Mouse (Mus musculus) MEL (cell line): ENCODE measurements at regions not wholly inside any gene's neighbourhood (a gene's known extent, or its start where the extent isn't known, plus 50 kb on each side); places are given as distances from the start of the nearest gene placed in this dataset.

Experiments
- DNase-seq: peaks from one replicate; pipeline ENCODE4 v3.0.0; 2011; ENCODE audit warnings: low read depth, low spot score
- H3K27ac ChIP-seq: 2 replicates; pipeline ENCODE4 v1.5.1; 2012; ENCODE audit warnings: low read depth, mild to moderate bottlenecking, control low read depth, low read length, moderate library complexity; ENCODE audit not compliant: control insufficient read depth
- H3K27me3 ChIP-seq, 2 experiments: fragments of 150-350 bp in 1 of 2; sonication (generic) in 1 of 2; 2 replicates each; pipeline ENCODE4 v1.6.1; 2012; ENCODE audit warnings: low read length in 2 of 2, mild to moderate bottlenecking in 2 of 2, improper control_type of control experiment in 1 of 2, moderate library complexity in 1 of 2; ENCODE audit not compliant: insufficient read depth in 2 of 2, control insufficient read depth in 1 of 2
- H3K36me3 ChIP-seq, 2 experiments: 2 replicates each; pipeline ENCODE4 v1.6.1; 2012 to 2014; ENCODE audit warnings: low read length in 2 of 2, improper control_type of control experiment in 1 of 2, inconsistent platforms in 1 of 2, mild to moderate bottlenecking in 1 of 2; ENCODE audit not compliant: insufficient read depth in 2 of 2, control insufficient read depth in 1 of 2
- H3K4me1 ChIP-seq, 2 experiments: fragments of 150-350 bp in 1 of 2; sonication (generic) in 1 of 2; 2 replicates each; pipeline ENCODE4 v1.6.1; 2012; ENCODE audit warnings: low read length in 2 of 2, improper control_type of control experiment in 1 of 2, mild to moderate bottlenecking in 1 of 2; ENCODE audit not compliant: insufficient read depth in 2 of 2, control insufficient read depth in 1 of 2
- H3K4me3 ChIP-seq, 2 experiments: fragments of 150-350 bp in 1 of 2; sonication (generic) in 1 of 2; 2 replicates each; pipeline ENCODE4 v1.5.1; 2012; ENCODE audit warnings: low read depth in 2 of 2, low read length in 2 of 2, mild to moderate bottlenecking in 2 of 2, moderate library complexity in 2 of 2, control low read depth in 1 of 2, improper control_type of control experiment in 1 of 2; ENCODE audit not compliant: control insufficient read depth in 1 of 2, insufficient read depth in 1 of 2
- H3K79me2 ChIP-seq: 2 replicates; pipeline ENCODE4 v1.6.1; 2012; ENCODE audit warnings: mild to moderate bottlenecking, low read length, moderate library complexity; ENCODE audit not compliant: control insufficient read depth, poor library complexity, insufficient read depth
- H3K9ac ChIP-seq: 2 replicates; pipeline ENCODE4 v1.6.1; 2012; ENCODE audit warnings: low read depth, mild to moderate bottlenecking, control low read depth, low read length, moderate library complexity; ENCODE audit not compliant: control insufficient read depth, poor library complexity, severe bottlenecking
- H3K9me3 ChIP-seq: fragments of 150-350 bp; sonication (generic); replicated peaks from 2 replicates; pipeline ENCODE4 v1.6.1; 2012; ENCODE audit warnings: mild to moderate bottlenecking, low read length, improper control_type of control experiment, moderate library complexity; ENCODE audit not compliant: insufficient read depth
- BHLHE40 ChIP-seq: IDR thresholded peaks from 2 replicates; pipeline ENCODE4 v1.6.1; 2012; ENCODE audit warnings: low read depth, mild to moderate bottlenecking, inconsistent platforms, low read length, improper control_type of control experiment, borderline replicate concordance
- E2F4 ChIP-seq: IDR thresholded peaks from 2 replicates; pipeline ENCODE4 v1.6.1; 2011; ENCODE audit warnings: low read depth, low read length, improper control_type of control experiment, borderline replicate concordance
- EP300 ChIP-seq, 2 experiments: IDR thresholded peaks; 2 replicates each; pipeline ENCODE4 v1.6.1; 2011; ENCODE audit warnings: improper control_type of control experiment in 2 of 2, low read length in 2 of 2, low read depth in 1 of 2, mild to moderate bottlenecking in 1 of 2
- GABPA ChIP-seq: IDR thresholded peaks from 2 replicates; pipeline ENCODE4 v1.6.1; 2012; ENCODE audit warnings: low read depth, mild to moderate bottlenecking, inconsistent platforms, low read length, improper control_type of control experiment, moderate library complexity
- GATA1 ChIP-seq: IDR thresholded peaks from 2 replicates; pipeline ENCODE4 v1.6.1; 2011; ENCODE audit warnings: low read depth, low read length, improper control_type of control experiment
- HCFC1 ChIP-seq: IDR thresholded peaks from 2 replicates; pipeline ENCODE4 v1.6.1; 2012; ENCODE audit warnings: low read depth, mild to moderate bottlenecking, inconsistent platforms, low read length, improper control_type of control experiment, moderate library complexity
- KAT2A ChIP-seq: conservative IDR thresholded peaks from 2 replicates; pipeline ENCODE4 v1.6.1; 2012; ENCODE audit warnings: low read depth, low read length, improper control_type of control experiment, inconsistent platforms
- MAFK ChIP-seq: IDR thresholded peaks from 2 replicates; pipeline ENCODE4 v1.6.1; 2011; ENCODE audit warnings: low read depth, mild to moderate bottlenecking, low read length, improper control_type of control experiment, borderline replicate concordance
- MAX ChIP-seq: IDR thresholded peaks from 2 replicates; pipeline ENCODE4 v1.6.1; 2011; ENCODE audit warnings: low read length, improper control_type of control experiment
- MAZ ChIP-seq: IDR thresholded peaks from 2 replicates; pipeline ENCODE4 v1.6.1; 2012; ENCODE audit warnings: low read depth, mild to moderate bottlenecking, inconsistent platforms, low read length, improper control_type of control experiment
- MXI1 ChIP-seq: IDR thresholded peaks from 2 replicates; pipeline ENCODE4 v1.6.1; 2011; ENCODE audit warnings: mild to moderate bottlenecking, low read depth, low read length, improper control_type of control experiment
- MYB ChIP-seq: IDR thresholded peaks from 2 replicates; pipeline ENCODE4 v1.6.1; 2011; ENCODE audit warnings: mild to moderate bottlenecking, low read depth, low read length, improper control_type of control experiment
- POLR2A ChIP-seq, 2 experiments: IDR thresholded peaks; 2 replicates each; pipeline ENCODE4 v1.6.1; 2011 to 2012; ENCODE audit warnings: low read length in 2 of 2, mild to moderate bottlenecking in 2 of 2, control low read depth in 1 of 2, improper control_type of control experiment in 1 of 2, low read depth in 1 of 2, moderate library complexity in 1 of 2; ENCODE audit not compliant: control insufficient read depth in 1 of 2, insufficient read depth in 1 of 2, poor library complexity in 1 of 2
- POLR2AphosphoS5 ChIP-seq: IDR thresholded peaks from 2 replicates; pipeline ENCODE4 v1.6.1; 2012; ENCODE audit warnings: low read depth, borderline replicate concordance, mild to moderate bottlenecking, inconsistent platforms, low read length, moderate library complexity, mixed read lengths
- RAD21 ChIP-seq: IDR thresholded peaks from 2 replicates; pipeline ENCODE4 v1.6.1; 2011; ENCODE audit warnings: mild to moderate bottlenecking, low read depth, low read length, improper control_type of control experiment
- SMC3 ChIP-seq: IDR thresholded peaks from 2 replicates; pipeline ENCODE4 v1.6.1; 2011; ENCODE audit warnings: low read depth, low read length, improper control_type of control experiment
- TBP ChIP-seq: IDR thresholded peaks from 2 replicates; pipeline ENCODE4 v1.8.0; 2011; ENCODE audit warnings: low read depth, low read length, improper control_type of control experiment
- UBTF ChIP-seq: IDR thresholded peaks from 2 replicates; pipeline ENCODE4 v1.6.1; 2012; ENCODE audit warnings: low read depth, mild to moderate bottlenecking, inconsistent platforms, low read length, improper control_type of control experiment, moderate library complexity, borderline replicate concordance; ENCODE audit not compliant: insufficient read depth
- USF2 ChIP-seq, 2 experiments: IDR thresholded peaks; 2 replicates each; pipeline ENCODE4 v1.6.1; 2011 to 2012; ENCODE audit warnings: improper control_type of control experiment in 2 of 2, low read length in 2 of 2, borderline replicate concordance in 1 of 2, inconsistent platforms in 1 of 2, low read depth in 1 of 2, mild to moderate bottlenecking in 1 of 2; ENCODE audit not compliant: insufficient read depth in 1 of 2
- ZNF384 ChIP-seq: IDR thresholded peaks from 2 replicates; pipeline ENCODE4 v1.6.1; 2012; ENCODE audit warnings: low read depth, mild to moderate bottlenecking, inconsistent platforms, low read length, improper control_type of control experiment

DNA sequence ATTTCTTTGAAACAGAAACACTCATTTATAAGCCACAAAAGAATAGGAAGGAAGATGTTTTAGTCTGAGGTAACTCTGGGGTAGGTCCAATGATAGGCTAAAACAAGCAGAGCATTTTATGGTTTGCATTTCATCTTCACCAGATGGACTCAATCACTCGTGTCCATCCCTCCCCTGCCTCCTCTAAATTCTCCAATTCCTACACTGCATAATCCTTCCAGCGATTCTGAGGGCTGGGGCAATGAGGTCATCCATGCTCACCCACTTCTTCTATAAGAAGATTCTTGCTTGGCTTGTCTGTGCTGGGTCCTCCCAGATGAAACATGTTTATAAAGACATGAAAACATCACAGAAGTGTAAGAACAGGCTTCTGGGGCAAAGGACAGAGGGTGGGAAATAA lies 630.3 kb downstream of the Bckdhb start:
- Histone ChIP-seq H3K9ac (no peak overlapping the region), H3K27me3 (no peaks in the 10 kb centered on the region), H3K79me2 (no peaks in the 10 kb centered on the region), H3K9me3 (no peaks in the 10 kb centered on the region), H3K4me3 (no peak overlapping the region), H3K27ac (no peak overlapping the region), H3K4me1 (no peaks in the 10 kb centered on the region), H3K36me3 (no peaks in the 10 kb centered on the region)
- no peak for TF ChIP-seq GABPA
- TF ChIP-seq E2F4 = no peak
- TF ChIP-seq MAX = no peak
- no peak for TF ChIP-seq ZNF384
- TF ChIP-seq TBP = no peak
- no peak for TF ChIP-seq USF2 (IDR thresholded peaks at IDR 0.05; ENCODE audit: borderline replicate concordance in 1 of 2, insufficient read depth in 1 of 2, low read depth in 1 of 2, low read length in 2 of 2)
- no peak for TF ChIP-seq BHLHE40
- TF ChIP-seq MYB = no peak
- no peak for TF ChIP-seq UBTF
- no peak for TF ChIP-seq POLR2AphosphoS5
- no peak for TF ChIP-seq MAZ
- no peak for TF ChIP-seq GATA1
- no peak for TF ChIP-seq MXI1
- no peak for TF ChIP-seq POLR2A (IDR thresholded peaks at IDR 0.05; ENCODE audit: control insufficient read depth in 1 of 2, insufficient read depth in 1 of 2, low read depth in 1 of 2, low read length in 2 of 2, poor library complexity in 1 of 2)
- no peak for TF ChIP-seq EP300 (IDR thresholded peaks at IDR 0.05; ENCODE audit: low read depth in 1 of 2, low read length in 2 of 2)
- no peak for TF ChIP-seq KAT2A
- no peak for TF ChIP-seq RAD21
- TF ChIP-seq SMC3 = no peak
- TF ChIP-seq MAFK = no peak
- no peak for DNase-seq

DNA sequence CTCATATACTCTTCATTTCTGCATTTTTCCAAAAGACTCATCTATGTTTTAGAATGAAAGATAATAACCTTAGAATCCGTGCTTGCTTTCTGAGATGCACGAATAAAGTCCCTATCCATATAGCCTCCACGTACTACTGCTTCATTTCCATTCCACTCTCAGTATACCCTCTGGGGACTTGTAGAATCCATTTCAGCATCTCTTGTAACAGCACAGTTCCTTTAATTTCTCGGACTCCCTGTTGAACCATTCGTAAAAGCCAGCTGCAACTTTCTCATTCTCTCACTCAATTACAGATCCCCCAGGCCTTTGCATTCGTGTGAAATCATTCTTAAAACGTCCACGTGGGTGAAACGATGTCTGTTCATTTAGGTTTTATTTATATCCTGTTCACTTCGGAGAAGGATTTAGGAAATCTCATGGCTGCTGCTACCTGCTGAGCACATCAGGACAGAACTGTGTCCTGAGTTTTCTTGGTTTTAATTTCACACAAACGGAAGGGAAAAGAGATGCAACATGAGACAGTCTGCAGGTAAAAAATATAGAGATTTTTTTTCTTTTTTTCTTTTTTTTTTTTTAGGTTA lies 631.4 kb downstream of the Bckdhb start:
- Histone ChIP-seq H3K27me3 (no peaks in the 10 kb centered on the region), H3K79me2 (no peaks in the 10 kb centered on the region), H3K9me3 (no peaks in the 10 kb centered on the region), H3K4me1 (no peaks in the 10 kb centered on the region), H3K27ac (no peak overlapping the region), H3K4me3 (no peak overlapping the region), H3K36me3 (no peaks in the 10 kb centered on the region), H3K9ac (no peak overlapping the region)
- DNase-seq = no peak
- TF ChIP-seq E2F4 (no peak), HCFC1 (no peak)
